Mouse (Mus musculus) G1E-ER4 (cell line): ENCODE data around the gene Uap1. TPM values are rescaled to one million over a fixed set of nuclear protein-coding genes. Genes with fewer than 3 reads are reported as not detected.

Experiments
- GATA1 ChIP-seq: IDR thresholded peaks from one replicate; pipeline ENCODE4 v1.8.0; 2012; ENCODE audit warnings: low read length, inconsistent platforms
- polyA plus RNA-seq: library from polyadenylated mRNA; stranded (reverse); fragments of >175 nt; gene quantifications from 2 replicates; pipeline ENCODE4 v1.2.3, GENCODE M21; 2012

Uap1 gene
- polyA plus RNA-seq = 19.0 and 33.2 TPM in 2 replicates

DNA sequence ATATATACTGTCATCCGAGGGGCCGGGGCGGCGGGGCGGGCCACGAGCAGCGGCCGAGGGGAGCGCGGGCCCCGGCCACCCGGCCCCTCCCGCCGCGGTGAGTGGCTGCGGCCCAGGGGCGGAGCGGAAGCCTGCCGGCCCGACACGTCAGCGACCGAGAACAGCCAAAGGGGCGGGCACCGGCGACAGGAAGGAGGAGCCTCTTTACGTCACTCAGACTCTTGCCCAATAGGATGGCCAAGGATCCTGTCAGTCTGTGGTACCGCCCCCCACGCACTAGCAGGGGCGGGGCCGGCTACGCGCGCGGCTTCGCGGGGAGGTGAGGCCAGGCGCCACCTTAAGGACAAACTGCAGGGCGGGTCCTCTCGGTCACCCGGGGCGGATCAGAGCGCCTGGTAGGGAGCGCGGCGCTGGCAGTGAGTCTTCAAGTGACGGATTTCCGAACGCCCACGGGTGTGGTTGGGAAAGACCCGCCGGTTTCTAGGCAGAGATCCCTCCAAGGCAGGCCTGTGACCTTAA, at the start of gene Uap1:
Gene Uap1, minus strand, starts transcription at position 144 of the 519 bp plus-strand sequence.
- no peak for TF ChIP-seq GATA1

DNA sequence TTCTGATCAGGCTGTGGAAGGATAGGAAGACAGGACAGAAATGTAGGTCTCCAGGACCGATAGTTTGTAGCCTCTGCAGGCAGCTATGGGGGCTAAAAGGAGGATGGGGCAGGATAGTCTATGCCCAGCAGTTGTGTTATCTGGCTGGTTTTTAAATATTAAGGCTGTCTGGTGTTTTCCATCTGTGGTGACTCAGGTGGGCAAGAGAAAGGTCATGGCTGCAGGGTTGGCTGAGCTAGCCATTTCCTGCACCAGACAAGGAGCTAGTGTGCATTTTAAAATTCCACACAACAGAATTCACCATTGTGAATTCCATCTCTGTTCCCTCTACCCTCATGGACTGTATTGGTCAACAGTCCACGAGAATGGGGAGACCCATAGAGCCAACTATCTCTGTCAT, 48.5 kb upstream of the Uap1 start:
- no peak for TF ChIP-seq GATA1

DNA sequence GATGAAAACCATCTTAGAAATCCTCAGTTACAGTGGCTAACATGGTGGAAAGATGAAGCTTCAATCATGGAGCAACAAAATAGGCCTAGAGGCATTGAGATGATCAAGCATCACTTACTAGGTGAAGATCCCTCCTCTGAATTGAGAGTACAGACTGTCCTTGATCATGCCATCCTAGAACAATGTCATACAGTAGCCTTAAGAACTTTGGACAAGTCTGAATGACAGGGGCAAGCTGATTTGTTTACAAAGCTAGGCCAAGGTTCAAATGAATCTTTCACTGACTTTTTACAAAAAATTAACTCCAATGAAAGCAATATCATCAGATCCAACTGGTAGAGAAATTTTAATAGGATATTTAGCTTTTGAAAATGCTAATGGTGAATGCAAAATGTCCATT, 45.6 kb upstream of the Uap1 start:
- no peak for TF ChIP-seq GATA1

DNA sequence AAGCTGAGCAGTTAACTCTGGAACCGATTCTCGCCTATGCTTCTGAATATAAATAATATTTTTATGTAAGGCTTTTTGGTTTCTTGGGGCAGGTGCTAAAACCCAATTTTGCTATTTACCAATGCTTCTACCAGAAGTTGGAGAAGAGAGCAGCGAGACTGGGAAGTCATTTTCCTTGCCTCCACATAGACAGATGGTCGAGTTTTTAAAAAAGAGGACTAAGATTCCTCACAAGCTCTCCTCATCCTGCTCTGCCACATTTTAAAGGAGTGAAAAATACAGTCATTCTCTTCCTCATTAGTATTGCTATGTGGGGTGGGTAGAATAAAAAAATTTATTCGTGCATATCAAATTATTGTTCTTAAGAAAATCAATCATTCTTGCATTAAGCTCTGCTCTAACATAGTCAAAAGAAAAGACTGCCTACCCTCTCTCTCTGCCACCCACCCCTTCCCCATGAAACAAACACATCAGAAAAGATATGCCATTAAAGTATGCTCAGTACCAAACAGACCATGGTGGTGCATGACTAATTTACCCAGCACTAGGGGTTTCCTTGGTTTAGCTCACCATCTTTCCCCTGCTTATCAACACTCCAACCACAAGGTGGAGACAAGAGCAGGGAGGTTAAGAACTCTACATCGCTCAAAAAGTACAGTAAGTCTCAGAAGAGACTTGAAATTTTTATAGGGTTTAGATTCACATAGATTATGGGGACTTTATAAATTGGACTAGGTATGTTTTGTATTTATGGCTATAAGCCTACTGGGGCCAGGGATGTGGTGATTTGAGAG, 43.5 kb upstream of the Uap1 start:
- no peak for TF ChIP-seq GATA1

DNA sequence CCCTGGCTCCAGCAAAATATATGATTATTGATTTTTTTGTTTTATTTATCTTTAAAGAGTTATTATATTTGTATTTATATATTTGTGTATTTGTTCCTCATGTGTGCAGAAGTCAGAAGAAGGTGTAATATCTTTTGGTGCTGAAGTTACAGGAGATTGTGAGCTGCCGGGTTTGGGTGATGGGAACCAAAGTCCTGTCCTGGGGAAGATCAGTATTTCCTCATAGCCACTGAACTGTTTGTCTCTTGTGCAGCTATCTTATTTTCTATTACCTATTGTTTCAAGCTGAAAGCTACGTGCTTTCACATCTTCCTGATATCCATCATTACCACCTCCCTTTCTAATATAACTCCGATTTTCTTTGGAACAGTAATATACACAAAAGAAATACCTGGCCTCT, 40.8 kb upstream of the Uap1 start:
- TF ChIP-seq GATA1 = no peak

DNA sequence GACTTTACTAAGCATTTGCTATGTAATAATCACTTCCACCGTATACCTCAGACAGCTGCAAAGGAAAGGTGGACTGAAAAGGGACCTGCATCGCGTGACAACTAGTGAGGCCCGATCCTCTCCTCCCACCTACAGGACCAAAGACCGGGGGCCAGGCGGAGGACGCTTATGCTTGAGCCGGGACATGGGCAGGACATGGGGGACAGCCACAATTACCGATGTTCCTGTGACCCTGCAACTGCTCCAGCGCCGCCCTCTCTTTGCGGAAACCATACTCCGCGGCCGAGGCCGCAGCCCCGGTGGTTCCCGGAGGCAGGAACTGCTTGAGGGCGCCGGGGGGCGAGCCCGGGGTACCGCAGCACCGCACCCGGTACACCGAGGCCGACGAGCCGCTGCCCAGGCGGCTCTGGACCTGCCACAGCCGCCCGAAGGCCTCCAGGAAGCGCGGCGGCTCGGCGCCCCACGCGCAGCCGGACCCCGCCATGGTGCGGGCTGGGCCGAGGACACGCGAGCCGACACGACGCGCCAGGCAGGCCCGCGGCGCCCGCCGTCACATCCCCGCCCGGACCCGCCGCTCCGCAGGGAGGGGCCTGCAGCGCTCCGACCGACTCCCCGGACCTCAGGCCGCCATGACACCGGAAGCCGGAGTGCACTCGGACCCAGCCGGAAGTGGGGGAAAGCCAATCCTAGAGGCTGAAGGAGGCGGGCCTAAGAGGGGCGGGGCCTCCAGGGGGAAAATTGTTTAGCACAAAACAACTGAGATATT, 40.2 kb upstream of the Uap1 start, which contains the start of gene Uhmk1:
Gene Uhmk1, minus strand, starts transcription at position 641 of the 766 bp plus-strand sequence.
- no peak for TF ChIP-seq GATA1

DNA sequence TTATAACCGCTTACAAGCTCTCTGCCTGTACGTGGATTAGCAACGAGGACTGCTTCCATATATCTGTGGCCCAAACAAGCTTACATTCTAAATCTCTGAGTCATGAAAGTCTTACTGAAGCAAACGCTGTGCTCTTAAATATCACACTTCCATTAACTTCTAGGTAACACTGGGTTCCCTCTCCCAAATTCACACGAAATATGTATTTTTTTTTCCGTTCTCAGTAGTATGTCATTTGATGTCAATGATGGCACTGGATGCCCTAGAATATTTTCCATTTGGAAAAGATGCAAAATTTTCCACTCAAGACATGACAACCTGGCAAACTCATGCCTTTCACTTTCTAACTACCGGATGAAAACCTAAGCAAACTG, 39.6 kb upstream of the Uap1 start:
- no peak for TF ChIP-seq GATA1

DNA sequence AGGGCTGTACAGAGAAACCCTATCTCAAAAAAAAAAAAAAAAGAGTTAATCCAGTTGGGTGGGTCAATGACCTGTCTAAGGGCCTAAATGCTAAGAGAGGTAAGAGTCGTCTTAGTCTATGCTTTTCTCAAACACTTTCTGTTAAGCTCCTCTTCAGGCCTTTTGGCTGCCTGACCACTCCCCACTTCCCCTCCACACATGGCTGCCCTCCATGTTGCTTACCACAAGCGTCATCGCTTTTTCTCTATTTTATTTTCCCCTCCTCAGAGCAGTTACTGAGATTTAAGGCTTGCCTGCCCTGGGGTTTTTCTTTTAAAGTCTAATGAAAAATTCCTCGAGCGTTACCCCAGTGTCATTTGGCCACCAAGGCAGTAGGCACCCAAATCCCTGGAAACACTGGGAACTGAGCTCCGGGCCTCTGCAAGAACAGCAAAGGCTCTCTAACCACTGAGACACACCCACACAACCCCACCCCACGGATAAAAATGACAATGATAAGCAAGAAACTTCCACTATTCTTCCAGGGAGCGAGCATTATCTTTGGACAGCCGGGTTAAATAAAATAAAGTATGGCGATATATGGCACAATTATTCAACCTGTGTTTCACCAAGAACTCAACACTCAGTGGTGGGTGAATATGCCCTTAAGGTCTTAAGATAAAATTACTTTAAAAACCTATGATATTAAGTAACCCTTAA, 38.6 kb upstream of the Uap1 start:
- TF ChIP-seq GATA1 = no peak

DNA sequence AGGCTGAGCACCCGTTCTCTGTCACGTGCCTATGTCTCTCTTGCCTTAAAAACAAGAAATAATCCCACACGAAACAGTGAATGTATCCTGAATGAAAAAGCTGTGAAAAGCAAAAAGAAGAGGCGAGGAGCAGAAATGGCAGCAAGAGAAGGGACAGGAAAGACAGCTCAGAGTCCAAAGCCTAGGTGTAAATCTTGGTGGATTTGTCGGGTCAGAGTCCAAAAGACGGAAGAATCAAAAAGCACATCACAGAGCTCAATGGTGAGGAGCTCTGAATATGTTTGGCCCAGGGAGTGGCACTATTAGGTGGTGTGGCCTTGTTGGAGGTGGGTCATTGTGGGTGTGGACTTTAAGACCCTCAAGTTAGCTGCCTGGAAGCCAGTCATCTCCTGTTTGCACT, 31.6 kb upstream of the Uap1 start:
- no peak for TF ChIP-seq GATA1

DNA sequence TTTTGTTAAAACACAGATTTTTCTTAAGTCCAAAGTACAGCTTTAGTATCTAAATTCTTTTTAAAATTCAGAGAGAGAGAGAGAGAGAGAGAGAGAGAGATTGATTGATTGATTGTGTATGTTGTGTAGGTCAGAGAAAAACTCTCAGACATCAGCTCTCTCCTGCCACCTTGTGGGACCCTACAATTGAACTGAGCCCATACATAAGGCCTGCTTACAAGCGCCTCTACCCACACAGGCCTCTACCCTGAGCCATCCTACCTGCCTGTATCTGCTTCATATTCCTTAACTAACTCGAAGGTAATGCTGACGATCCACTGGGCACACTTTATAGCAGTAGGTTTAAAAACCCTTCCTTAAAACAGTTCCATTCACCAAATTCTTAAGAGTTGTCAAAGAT, 25.6 kb upstream of the Uap1 start:
- TF ChIP-seq GATA1 = no peak

DNA sequence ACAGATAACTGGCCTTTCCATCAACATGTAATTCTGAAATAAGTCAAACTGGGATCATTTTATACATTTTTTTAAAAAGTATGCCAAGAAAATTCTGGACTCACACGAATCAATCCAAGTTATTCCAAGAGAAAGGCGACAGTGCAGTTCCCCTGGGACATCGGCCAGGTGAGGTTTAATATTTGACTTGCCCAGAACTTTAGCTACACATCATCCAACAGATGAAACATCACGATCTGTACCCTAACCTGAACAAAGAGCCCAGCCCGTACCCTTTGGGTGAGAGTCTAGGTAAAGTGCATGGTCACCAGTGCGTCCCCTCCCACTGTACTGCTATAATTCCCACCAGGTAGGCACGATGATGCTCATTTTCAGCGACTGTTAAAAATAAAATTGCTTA, 21.5 kb upstream of the Uap1 start:
- TF ChIP-seq GATA1 = no peak

DNA sequence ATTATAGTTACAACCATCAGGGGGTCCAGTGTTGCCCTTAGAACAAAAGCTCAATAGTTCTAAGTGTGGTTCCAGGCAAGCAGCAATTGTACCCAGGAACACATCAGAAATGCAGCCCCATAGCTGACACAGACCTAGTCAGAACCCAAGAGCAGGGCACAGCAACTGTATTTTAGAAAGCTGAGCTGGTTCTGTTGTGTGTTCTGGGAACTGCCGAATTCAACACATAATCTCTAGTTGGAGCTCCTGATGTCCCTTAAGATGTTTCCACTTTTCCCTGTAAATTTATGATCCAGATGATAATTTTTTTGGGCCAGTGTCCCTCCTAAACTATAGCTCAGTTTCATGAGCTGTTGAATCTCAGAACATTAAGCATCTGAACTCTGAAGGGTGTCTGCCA, 17.2 kb upstream of the Uap1 start:
- TF ChIP-seq GATA1 = no peak

DNA sequence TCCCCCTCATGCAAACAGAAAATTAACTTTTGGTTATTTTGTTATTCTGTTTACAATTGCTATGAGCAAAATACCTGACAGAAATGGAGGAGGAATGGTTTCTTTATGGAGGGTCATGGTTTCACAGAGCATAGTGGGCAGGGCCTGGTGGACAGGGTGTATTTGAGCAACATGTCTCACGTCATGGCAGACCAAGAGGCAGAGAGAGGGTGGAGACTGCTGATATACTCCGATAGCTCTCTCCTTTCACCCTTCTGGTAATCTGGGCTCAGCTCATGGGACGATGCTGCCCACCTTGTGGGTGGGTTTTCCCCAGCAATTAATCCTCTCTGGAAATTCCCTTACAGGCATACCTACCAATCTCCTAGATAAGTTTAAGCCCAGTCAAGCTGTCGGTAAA, 15.5 kb upstream of the Uap1 start:
- TF ChIP-seq GATA1 = no peak

DNA sequence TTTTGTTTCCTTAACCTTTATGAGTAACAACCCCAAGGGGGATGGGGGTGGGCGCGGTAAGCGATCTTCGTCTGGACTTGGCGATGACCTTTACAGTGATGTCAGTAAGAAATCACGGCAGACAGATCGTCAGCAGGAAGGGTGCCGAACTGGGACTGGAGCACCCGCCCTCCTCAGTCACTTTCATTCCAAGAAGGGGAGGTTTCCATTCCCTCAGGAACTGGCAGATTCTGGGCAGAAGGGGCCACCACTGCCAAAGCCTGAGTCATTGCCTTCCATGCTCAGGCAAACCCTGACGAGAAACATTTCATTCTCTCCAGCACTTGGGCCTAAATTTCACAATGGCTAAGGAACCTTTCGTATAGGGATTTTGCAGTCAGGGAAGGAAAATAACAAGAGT, 13.8 kb upstream of the Uap1 start:
- TF ChIP-seq GATA1 = no peak

DNA sequence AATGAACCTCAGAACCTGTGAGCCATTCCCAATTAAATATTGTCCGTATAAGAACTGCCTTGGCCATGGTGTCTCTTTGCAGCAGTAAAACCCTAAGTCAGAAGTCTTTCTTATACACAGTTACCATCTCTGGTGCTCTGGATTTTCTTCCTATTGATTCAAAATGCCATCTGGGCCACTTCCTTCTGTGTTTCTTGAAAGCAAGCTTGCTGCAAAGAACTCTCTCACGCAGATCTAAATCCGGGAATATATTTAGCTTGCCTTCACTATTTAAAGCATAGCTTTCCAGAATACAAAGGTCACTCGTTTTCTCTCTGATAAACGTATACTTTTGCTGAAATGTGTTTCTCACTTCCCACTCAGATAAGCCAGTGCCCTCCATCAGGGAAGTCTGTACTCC, 11.8 kb upstream of the Uap1 start:
- no peak for TF ChIP-seq GATA1

DNA sequence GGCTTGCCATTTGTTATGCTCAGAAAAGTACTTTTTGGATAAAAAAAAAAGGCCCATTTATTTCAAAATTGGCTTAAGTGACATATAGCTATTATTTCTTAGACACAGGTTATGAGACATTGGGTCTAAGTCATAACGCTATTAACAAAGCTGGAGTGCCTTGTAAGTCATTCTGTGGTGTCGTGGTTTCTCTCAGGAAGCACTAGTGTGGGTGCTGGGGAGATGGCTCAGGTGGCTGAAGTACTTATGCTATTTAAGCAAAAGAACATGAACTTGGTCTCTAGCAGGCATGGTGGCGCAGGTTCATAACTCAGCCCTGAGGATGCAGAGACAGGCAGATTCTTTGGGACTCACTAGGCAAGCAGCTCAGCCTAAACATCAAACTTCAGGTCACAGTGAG, 10.4 kb upstream of the Uap1 start:
- no peak for TF ChIP-seq GATA1
